Mouse (Mus musculus) lung, adult 18-20 months (tissue): Measurements from ENCODE around the gene Fads6.

Experiments
- DNase-seq, 2 experiments: peaks; one replicate each; pipeline ENCODE4 v3.0.0; 2022; ENCODE audit warnings: mixed read lengths in 2 of 2

The Fads6 gene

DNA sequence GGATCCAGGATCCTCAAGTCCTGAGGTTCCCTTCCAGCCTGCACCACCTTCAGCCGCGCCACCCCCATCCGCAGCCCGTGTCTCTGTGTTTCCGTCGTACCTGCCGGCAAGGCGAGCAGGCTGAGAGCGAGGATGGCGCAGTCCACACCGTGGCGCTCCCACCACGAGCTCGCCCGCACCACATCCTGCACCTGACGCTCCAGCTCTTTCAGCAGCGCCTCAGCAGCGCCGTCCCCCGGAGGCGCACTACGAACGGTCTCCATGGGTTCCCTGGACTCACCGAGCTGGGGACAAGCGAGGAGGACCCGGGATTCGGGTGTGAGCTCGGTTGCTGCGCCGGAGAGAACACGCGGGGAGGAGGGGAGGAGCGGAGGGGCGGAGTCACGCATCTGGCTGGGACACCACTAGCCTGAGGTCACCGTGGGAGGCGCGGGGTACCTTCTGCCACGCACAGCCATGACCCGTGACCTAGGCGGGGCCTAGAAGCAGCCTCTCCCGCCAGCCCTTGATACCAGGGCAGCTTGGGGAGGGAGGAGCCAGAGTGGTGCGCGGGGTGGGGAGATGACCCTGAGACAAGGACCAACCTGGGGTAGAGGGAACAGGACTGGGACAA, at the start of gene Fads6:
Fads6 (minus strand) TSS at position 450 of the 613 bp plus-strand sequence.
- DNase-seq: peak; percentile 65 to 77

DNA sequence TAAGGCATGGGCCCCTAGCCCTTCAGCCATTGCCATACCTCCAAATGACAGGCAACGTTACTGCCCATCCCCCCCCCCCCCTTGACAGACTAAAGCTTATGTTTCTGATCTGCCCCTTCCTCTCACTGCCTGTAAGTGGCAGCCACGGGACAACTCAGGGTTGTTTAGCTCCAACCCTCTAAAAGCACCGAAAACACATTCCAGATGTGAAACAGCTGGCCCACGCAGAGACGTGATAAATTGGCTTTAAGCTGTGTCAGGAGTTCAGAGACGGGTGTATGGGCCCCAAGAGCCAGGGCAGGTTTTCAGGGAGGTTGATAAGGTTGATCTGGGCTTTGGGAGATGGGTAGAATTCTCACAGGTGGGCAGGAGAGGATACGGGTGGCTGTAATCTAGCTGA, 48.1 kb upstream of the Fads6 start:
- no peak for DNase-seq

DNA sequence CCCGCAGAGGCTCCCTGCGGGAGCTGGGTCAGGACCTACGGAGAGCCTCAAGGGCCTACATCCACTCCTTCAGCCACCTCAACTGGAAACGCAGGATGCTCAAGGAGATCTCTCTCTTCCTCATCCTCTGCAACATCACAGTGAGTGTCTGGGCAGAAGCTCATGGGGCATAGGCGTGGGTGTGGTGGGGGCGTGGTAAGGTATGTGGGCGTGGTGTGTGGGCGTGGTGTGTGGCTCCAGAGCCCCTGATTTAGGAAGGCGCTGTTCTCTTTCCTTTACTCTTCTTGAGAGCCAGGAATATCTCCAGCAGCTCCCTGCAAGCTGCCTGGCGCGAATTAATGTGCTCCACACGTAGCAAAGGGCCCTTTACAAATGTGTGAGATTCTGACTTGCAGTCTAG, 47.5 kb upstream of the Fads6 start:
- DNase-seq: no peak

DNA sequence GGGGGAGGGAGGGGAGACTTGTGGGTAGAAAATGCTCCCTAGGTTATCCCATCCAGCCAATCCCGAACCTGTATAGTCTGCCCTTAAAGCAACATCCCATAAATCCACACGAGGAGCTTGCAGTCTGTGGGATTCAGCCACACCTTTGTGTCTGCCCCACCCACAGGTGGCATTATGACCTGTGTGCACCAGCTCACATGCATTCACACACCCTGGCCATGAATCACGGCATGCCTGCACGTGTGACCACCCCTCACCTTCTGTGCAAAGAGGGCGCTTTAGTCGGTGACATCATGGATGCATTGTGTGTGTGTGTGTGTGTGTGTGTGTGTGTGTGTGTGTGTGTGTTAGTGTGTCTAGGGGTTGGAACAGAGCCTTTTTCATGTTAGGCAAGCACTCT, 44.4 kb upstream of the Fads6 start:
- DNase-seq: no peak

DNA sequence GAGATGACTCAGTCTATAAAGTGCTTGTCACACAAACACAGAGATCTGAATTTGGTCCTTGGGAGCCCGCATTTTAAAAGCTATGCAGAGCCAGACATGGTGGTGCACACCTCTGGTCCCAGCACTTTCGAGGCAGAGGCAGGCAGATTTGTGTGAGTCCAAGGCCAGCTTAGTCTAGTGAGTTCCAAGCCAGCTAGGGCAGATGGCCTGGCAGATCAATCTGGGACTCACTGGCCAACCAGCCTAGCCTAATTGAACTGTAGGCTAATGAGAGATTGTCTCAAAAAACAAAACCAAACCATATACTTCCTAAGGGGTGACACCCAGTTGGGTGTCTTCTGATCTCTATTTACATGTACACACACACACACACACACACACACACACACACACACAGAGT, 43.8 kb upstream of the Fads6 start:
- DNase-seq: no peak

DNA sequence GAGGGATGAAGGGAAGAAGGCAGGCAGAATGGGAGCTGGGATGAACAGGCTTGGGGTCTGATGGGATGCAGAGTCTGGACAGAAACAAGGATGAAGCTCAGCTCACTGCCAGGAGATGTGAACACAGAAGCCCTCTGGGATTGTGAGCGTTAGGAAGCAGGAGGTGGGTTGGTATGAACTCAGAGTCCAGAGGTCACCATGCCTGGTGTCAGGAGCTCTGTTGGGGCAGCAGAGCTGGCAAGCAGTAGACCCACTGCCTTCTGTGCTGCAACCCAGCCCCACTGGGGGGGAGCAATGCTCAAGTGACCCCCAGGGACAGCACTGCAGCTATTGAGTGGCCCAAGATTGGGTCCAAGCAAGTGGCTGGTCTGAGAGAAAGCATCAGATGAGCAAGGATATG, 40.4 kb upstream of the Fads6 start:
- DNase-seq: no peak

DNA sequence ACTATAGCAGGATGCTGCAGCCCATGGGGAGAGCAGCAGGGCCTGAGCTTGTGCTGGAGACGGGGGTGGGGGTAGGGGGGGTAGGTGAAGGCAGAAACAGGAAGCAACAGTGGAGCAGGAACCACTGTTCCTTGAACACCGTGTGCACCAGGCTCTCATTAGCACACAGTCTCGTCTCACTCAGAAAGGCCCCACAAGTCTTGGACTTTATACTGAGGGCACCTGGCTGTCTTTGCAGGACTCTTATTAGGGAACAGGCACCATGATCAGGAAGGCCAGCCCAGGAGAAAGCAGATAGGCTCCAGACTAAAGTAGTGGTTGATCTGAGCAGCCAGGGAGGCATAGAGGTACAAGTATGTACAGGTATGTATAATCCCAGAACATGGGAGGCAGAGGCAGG, 39.9 kb upstream of the Fads6 start:
- DNase-seq: no peak

DNA sequence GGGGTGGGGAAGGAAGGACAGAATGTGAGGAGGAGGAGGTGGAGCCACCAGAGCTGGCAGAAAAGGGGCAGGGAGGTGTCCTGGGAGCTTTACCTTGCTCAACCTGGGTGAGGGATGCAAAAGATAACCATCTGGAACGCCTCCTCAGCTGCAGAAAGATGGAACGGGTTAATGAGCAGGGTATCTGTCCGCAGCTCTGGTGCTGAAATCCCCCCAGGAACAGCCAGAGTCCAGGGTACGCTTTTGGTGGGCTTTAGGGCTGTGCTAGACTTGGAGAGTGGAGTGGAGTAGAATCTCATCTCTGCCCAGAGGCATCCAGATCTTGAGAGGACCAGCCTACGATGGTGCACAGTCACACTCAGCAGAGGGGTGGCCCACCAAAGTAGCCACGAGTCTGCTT, 38.7 kb upstream of the Fads6 start:
- no peak for DNase-seq

DNA sequence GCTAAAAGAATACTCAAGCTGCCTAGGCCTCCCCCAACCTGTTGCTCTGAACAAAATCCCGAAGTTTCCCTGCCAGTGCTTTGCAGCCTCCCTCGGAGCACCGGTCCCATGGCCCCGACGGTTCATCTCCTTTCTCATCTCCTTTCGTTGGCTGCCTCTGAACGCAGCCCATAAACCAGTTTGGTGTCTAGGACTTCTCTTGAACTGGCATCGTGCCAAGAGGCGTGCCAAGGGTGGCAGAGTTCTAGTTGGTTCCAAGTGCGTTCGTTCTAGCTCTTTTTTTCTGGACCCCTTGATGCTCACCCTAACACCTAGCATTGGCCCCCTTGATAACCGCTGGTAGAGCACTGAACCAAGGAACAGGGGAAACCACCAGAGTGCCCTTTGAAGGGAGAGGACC, 37.8 kb upstream of the Fads6 start:
- peak in 1 of 2 experiments; percentile 39 for DNase-seq

DNA sequence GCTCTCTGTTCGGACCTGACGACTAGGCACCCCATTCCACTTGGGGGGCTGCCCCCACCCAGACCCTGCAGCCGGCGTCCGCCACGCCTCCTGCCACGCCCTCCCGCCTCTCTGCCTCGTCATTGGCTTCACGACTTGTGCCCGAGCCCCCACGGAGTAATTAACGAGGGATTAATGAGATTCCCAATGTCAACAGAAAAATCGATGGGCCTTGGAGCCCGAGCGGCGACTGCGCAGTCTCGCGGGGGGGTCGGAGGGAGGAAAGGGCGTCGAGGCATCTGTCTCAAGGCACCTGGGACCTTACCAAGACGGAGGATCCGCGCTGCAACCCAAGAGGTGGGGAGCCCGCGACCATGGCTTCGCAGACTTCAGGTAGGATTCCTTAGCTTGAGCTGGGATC, 37.1 kb upstream of the Fads6 start, which contains the start of gene Otop3:
Otop3 (plus strand) TSS at position 201 of the 400 bp plus-strand sequence.
- DNase-seq: no peak

DNA sequence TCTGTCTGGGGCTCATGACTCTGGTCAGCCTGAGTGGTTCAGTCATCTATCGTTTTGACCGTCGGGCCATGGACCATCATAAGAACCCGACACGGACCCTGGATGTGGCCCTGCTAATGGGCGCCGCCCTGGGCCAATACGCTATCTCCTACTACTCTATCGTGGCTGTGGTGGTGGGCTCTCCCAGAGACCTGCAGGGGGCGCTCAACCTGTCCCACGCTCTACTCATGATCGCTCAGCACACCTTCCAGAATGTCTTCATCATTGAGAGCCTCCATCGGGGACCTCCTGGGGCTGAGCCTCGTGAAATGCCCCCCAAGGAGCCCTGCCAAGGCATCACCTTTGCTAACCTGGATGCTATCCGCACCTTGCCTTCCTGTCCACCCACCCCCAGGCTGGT, 31.9 kb upstream of the Fads6 start:
- no peak for DNase-seq

DNA sequence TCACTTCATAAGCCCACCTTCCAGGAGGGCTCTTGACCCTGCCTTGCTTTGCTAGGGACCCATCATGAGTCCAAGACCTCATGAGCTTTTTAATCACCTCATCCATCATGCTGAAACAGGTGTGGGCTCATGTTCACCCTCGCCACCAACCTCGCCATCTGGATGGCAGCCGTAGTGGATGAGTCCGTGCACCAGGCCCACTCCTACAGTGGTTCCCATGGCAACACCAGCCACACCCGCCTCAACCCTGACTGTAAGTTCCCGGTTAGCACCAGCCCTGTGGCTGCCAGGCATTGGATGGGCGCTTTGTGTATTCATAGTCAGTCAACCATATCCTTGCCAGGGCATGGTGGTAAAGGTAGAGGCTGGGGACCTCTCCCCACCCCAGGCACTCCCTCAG, 29.3 kb upstream of the Fads6 start:
- DNase-seq: no peak

DNA sequence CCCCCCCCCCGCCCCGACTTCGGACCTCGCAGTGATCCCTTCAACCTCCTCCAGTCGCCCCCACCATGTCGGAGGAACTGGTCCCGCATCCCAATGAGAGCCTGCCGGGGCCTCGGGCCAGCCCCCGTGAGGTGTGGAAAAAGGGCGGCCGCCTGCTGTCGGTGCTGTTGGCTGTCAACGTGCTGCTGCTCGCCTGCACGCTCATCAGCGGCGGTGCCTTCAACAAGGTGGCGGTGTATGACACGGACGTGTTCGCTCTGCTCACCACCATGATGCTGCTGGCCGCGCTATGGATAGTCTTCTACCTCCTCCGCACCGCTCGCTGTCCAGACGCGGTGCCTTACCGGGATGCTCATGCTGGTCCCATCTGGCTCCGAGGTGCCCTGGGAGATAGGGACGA, 25.9 kb upstream of the Fads6 start:
- no peak for DNase-seq

DNA sequence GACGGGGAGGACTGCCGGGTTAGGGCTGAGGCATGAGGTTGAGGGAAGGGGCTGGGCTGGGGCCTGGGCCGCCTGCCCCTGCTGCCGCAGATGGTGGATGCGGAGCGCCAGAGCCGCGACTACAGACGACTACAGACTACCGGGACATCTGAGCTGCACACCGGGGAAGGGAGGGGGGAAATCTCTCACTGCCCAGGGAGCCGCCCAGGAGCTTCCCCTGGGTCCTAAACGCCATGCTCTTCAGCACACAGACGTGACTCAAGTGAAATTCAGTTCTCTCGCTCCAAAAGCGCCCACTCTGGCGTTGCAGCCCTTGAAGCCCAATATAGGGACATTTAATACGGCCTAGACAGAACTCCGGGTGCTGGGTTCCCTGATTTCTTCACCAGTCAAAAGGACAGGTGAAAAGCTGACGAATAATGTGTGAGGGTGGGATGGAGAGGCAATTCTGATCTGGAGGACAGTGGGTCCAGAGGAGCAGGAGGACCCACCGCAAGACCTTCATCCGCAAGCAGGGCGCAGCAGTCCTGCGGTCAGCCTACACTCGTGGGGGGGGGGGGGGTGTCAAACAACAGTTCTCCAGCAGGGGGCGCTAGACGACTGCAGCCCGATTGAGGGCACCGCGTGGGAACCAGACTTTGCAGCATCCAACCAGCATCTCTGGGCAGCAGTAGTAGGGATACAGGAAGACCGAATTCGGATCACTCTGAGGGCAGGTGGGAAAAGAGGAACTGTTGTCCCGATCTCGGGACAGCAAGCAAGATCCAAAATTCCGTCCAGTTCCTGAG, 24.6 kb upstream of the Fads6 start, which contains the start of gene Ush1g:
Ush1g (minus strand) TSS at position 136 of the 788 bp plus-strand sequence.
- peak; percentile 21 to 28 for DNase-seq

DNA sequence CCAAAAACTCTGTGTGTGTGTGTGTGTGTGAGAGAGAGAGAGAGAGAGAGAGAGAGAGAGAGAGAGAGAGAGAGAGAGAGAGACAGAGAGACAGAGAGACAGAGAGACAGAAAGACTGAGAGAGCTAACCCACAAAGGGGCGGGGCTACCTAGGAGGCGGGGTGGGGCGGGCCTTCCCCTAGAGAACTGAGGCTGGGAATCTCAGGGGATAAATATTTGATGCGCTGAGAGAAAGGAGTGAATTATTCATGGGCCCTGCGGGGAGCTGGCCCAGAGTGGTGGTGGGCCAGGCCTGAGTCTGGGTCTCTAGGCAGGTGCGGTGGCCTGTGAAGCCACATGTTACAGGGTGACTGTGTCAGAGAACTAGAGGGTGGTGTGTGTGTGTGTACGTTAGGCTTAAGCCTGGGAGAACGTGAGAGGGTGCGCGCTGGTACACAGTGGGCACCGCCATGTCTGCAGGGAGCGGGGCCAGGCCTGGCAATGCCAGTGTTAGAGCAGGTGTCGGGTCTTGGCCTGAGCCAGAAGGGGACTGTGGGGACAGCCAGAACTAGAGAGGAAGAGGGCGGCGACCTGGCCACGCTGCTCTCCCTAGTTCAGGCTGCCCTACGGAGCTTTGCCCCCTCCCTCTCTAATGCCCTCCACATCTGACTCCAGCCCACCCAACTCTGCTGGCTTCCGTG, 22.4 kb upstream of the Fads6 start:
- no peak for DNase-seq

DNA sequence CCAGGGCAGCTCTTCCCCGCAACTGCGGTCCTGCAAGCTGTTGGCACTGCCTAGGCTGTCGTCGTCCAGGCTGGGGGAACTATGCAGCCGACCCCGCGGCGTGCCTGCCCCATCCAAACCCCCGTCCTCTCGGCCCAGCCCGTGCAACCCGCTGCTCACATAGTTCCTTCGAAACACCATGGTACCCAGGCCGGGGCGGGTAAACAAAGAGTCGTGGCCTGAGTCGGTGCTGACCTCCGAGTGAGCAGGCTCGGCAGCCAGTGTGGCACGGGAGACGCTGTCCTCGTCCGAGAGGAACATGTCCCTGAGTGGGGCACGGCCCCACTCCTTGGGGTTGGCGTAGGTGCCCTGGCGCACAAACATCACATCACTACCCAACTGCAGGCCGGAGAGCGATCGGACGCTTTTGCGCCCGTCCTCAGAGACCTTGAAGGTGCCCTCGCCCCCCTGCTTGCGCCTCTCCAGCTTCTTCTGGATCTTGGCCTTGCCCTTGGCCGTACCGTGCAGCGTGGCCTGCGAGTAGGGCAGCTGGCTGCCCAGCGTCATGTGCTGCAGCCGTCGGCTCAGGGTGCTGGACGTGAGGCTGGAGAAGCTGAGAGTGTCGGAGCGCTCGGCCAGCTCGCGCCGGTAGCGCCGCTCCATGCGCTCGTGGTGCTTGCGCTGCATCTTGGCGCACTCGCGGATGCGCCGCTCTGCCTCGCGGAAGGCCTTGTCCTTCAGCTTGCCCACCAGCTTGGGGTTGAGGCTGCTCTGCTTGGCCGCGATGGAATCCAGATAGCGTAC, 21.0 kb upstream of the Fads6 start:
- DNase-seq: no peak

DNA sequence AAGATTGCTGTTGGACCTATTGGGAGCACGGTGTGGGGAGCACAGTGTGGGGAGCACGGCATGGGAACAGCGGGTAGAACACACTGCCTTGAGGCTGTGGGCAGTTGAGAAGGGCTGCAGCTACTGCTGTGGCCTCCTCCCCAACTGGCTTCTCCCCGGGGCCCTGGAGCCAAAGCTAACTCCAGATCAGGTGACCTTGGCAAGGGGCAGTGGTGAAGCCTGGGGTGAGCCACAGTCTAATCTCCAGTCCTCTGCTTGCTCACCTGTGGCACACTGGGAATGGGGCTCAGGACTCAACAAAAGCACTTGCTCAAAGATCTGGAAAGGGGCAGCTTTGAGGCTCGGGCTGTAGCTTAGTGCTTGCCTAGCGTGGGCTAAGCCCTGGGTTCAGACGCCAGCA, 19.7 kb upstream of the Fads6 start:
- DNase-seq: no peak

DNA sequence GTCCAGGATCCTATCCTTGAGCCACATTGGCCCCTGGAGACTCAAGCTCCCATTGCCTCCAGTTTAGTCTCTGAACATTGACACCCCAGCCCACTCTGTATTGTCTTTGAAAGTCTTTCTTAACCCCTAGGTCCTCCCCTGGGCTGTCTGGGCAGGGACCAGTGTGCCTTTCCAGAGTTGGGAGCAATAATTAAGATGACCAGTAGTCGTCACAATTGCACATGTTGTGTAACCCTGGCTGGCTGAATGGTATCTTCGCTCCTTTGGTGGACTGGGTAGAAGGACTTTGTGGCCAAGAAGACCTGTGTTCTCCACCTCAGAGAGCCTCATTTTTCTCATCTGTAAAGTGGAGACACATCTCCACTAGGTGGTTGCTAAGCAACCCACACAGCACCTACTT, 16.8 kb upstream of the Fads6 start:
- DNase-seq: no peak

DNA sequence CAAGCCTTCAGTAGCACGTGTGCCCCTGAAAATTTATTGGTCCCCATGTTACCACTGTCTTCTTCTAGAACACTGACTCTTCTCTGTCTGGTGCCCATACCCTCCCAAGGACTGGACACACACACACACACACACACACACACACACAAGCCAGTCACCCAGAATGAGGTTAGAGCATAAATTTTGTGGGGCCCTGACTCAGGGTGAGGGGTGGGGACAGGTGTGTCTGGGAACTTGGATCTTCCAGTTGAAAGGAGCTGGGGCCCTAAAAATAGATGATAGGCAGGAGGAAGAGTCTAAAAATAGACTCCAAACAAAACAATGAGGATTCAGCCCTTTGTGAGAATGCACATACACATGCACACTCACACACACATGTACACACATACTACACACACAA, 11.3 kb upstream of the Fads6 start:
- DNase-seq: no peak

DNA sequence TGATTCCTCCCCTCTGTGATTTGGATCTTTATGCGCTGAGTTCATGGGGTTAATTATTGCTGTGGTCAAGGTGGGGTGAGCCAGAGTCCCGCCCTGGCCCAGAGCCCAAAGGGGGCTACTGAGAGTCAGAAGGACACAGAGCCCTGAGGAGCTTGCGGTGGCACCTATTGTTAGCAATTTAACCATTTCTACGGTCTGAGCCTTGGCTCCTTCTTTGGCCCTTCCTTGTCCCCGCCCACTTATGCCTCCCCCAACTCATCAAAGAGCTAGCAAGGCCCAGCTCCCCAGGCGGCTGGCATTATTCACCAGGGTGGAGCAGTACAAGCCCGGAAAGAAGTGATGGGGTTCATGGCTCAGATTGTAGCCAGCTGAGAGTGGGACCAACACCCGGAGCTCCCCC, 9.4 kb upstream of the Fads6 start, which contains the start of gene Otop2:
Otop2 (plus strand) TSS at position 301 of the 400 bp plus-strand sequence.
- no peak for DNase-seq

DNA sequence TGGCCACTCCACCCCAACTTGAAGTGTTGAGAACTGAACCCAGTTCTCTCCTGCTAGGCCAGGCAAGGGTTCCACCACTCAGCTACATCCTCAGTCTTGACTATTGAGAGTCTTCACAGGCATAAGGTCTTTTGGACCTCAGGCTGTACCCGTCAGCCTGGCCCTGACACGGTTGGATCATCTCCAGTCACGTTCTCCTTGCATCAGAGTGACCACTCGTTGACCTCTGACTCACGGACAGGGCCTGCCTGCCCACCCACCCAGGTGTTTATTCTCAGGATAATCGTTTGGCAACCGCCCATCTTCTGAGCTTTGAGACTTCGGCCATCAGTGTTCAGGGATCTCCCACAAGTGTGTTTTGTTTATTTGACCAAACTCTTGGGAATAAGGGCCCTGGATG, 5.7 kb upstream of the Fads6 start:
- no peak for DNase-seq

DNA sequence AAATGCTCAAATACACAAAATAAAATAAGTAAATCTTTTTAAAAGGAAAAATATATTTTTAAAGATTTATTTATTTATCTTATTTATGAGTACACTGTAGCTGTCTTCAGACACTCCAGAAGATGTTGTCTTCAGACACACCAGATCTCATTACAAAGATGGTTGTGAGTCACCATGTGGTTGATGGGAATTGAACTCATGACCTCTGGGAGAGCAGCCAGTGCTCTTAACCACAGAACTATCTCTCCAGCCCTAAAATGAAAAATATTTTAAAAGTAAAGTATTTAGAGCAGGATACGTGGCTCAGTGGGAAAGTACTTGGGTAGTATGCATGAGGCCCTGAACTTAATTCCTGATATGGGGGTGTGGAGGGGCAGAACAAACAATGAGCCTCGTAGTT, 3.9 kb upstream of the Fads6 start:
- no peak for DNase-seq

DNA sequence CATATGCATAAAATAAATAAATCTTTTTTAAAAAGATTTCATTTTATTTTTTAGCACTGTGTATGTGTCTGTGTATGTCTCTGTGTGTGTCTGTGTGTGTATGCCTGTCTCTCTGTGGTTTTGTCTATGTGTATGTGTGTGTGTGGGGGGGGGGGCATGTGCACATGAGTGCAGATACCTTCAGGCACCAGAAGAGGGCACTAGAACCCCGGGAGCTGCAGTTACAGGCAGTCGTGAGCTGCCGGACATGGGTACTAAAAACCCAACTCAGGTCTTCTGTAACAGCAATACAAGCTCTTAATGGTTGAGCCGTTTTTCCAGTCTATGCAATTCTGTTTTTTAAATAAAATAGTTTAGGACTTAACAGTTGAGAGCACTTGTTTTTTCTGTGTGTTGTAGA, 3.3 kb upstream of the Fads6 start:
- DNase-seq: no peak
